Mouse (Mus musculus): ENCODE measurements around the gene Rsad2. TPM values are rescaled to one million over a fixed set of nuclear protein-coding genes. Genes with fewer than 3 reads are reported as not detected.

The Rsad2 gene
- total RNA-seq, 2 experiments from 2014 or later = 0.32 to 0.54 TPM

GRCm38 (mm10) chr12:26410443-26410842 is 45.8 kb downstream of the Rsad2 start:
- DNase-seq (ENCODE audit: extremely low spot score in 1 of 2, low spot score in 2 of 2) = no peak
- intact Hi-C loops (cut with DNase I) = loop anchor here (5.0 kb wide), 1 partner anchor 63 kb away; no protein-coding TSS in a partner anchor

GRCm38 (mm10) chr12:26408707-26409106 is 47.5 kb downstream of the Rsad2 start:
- intact Hi-C loops (cut with DNase I) = no loop called here
- no peak for DNase-seq (ENCODE audit: extremely low spot score in 1 of 2, low spot score in 2 of 2)

- intact Hi-C loops (cut with DNase I) = no loop called here
- DNase-seq (ENCODE audit: extremely low spot score in 1 of 2, low spot score in 2 of 2) = no peak
Measured at GRCm38 (mm10) chr12:26404781-26405702, 51.2 kb downstream of the Rsad2 start.

GRCm38 (mm10) chr12:26403372-26404125 is 52.7 kb downstream of the Rsad2 start:
- no peak for DNase-seq (ENCODE audit: extremely low spot score in 1 of 2, low spot score in 2 of 2)
- intact Hi-C loops (cut with DNase I) = no loop called here

- intact Hi-C loops (cut with DNase I) = no loop called here
- DNase-seq (ENCODE audit: extremely low spot score in 1 of 2, low spot score in 2 of 2) = no peak
Measured at GRCm38 (mm10) chr12:26401696-26402470, 54.4 kb downstream of the Rsad2 start.

- intact Hi-C loops (cut with DNase I) = no loop called here
- DNase-seq (ENCODE audit: extremely low spot score in 1 of 2, low spot score in 2 of 2) = no peak
Measured at GRCm38 (mm10) chr12:26401254-26401653, 55.0 kb downstream of the Rsad2 start.

- no peak for DNase-seq (ENCODE audit: extremely low spot score in 1 of 2, low spot score in 2 of 2)
- intact Hi-C loops (cut with DNase I) = no loop called here
Measured at GRCm38 (mm10) chr12:26400762-26401161, 55.5 kb downstream of the Rsad2 start.

GRCm38 (mm10) chr12:26399391-26399790 is 56.9 kb downstream of the Rsad2 start:
- no peak for DNase-seq (ENCODE audit: extremely low spot score in 1 of 2, low spot score in 2 of 2)
- intact Hi-C loops (cut with DNase I) = no loop called here

GRCm38 (mm10) chr12:26398597-26398996 is 57.7 kb downstream of the Rsad2 start:
- intact Hi-C loops (cut with DNase I) = no loop called here
- DNase-seq (ENCODE audit: extremely low spot score in 1 of 2, low spot score in 2 of 2) = no peak

GRCm38 (mm10) chr12:26394485-26395470 is 61.5 kb downstream of the Rsad2 start:
- intact Hi-C loops (cut with DNase I) = no loop called here
- no peak for DNase-seq (ENCODE audit: extremely low spot score in 1 of 2, low spot score in 2 of 2)

GRCm38 (mm10) chr12:26393291-26393690 is 63.0 kb downstream of the Rsad2 start:
- intact Hi-C loops (cut with DNase I) = no loop called here
- DNase-seq (ENCODE audit: extremely low spot score in 1 of 2, low spot score in 2 of 2) = no peak

Small RNAs within 50 kb of the gene (microRNA-seq; reads per million reads assigned to microRNA genes)
- 6.9 reads per million, percentile 24 among the genes with 10 or more reads in this experiment for gene Mir6538

Other genes with a start within 250 kb of the Rsad2 start
- 10 to 100 TPM; 37.2 to 37.7 TPM for gene Rnf144a, start 41.2 kb downstream of the Rsad2 start, total RNA-seq (2021)
- gene Cmpk2, start 12.8 kb upstream of the Rsad2 start, total RNA-seq (2021) = 10 to 100 TPM; 23.6 to 23.8 TPM

Data from left cerebral cortex, postnatal 10 days (tissue).